Mouse (Mus musculus) urinary bladder, postnatal 10 days (tissue): Measurements from ENCODE around the gene Fbxo10.
"Not testable (repeated sequence)": the region's sequence is repeated elsewhere in the genome, so short reads cannot be mapped to it uniquely, and the experiment has no call there.

ENCODE experiments used
- DNase-seq: peaks from one replicate; pipeline ENCODE4 v3.0.0; 2022; ENCODE audit warnings: low spot score

Fbxo10 gene

DNA sequence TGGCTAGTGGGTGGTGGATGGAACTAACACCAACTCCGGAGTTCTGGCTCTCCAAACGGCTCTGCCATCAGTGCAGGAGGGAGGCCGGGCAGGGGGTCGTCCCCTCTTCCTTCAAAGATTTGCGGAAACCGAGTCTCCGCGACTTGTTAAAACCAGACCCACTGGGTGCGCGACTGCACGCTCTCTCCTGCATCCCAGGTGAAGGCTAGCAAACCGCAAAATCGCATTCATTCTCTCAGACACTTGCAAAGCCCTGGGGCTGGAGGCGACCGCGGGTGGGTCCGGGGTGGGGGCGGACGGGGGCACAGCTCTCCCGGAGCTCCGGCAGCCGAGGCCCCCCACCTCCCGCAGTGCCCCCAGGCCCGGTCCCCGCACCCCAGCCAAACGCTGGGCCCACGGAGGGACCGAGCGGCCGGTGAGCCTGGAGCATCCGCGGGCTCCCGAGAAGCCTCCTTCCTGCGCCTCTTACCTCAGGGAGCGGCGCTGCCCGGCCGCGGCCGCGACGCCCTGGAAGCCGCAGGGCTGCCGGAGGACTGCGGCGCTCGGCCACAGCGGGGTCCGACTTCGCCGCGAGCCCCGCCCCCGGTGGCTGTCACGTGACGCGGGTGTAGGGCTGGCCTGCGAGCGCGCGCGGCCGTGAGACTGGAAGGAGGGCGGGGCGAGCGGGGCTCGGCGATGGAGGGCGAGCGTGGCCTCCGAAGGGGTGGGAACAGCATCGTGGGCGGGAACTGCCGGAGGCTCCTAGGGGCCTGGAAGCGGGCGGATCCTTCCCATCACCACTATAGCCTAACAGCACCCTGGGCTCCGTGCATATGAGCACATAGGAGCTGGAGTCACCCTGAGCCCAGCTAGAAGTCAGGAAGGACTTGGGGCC lies at the start of gene Fbxo10:
Fbxo10 (minus strand) TSS at position 584 of the 874 bp plus-strand sequence.
- DNase-seq = peak; percentile 76

DNA sequence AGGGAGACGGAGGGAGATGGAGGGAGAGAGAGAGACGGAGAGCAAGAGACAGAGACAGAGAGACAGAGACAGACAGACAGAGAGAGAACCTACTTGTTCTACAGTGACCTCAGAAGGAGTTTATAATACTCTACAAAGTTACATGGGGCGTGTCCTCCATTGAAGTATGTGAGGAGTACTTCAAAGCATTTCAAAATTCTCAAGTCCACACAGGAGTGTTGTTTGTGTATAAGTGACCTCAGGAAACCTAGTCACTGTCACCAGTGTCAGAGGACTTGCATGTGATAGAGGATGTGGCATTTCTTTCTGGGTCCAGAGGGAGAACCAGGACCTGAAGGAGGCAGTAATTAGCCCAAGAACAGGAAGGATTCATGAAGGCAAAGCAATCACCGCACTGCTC lies 46.6 kb upstream of the Fbxo10 start:
- DNase-seq = no peak

DNA sequence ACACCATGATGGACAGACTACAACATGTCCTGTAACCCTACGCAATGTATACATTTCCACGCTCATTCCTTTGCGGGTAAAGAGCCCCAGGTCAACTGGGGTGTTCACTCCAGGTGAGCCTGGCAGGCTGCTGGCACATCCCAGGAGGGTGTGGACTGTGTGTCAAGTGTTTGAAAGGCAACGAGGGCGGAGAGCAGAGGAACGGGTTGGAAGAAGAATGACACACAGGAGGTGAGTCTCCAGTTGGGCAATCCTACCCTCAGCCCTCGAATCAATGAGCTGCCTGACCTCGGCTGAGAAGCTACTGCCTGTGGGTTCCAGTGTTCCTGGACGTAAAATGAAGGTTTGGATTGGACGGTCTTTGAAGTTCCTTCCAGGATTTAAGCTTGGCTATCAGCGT lies 36.9 kb upstream of the Fbxo10 start:
- no peak for DNase-seq

DNA sequence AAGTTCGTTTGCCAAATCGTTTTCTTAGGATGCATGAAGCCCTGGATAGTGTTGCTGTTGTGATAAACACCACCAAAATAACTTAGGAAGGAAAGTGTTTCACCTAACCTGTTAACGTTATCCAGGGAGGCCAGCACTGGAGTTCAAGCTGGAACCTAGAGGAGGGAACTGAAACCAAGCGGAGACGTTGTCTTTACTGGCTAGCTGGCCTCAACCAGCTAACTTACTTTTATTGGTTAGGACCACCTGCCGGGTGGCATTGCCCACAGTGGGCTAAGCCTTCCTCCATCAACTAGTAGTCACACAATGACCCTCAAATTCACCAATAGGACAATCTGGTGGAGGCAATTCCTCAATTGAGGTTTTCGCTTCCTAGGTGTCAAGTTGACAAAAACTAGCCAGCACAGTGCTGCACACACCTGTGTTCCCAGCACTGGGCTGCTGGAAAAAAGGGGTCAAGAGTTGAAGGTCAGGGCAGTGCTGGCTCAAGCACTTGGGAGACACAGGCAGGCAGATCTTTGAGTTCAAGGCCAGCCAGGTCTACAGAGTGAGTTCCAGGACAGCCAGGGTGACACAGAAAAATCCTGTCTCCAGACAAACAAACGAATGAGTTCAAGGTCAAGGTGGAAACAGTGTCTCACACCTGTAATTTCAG lies 24.2 kb upstream of the Fbxo10 start:
- DNase-seq = no peak

DNA sequence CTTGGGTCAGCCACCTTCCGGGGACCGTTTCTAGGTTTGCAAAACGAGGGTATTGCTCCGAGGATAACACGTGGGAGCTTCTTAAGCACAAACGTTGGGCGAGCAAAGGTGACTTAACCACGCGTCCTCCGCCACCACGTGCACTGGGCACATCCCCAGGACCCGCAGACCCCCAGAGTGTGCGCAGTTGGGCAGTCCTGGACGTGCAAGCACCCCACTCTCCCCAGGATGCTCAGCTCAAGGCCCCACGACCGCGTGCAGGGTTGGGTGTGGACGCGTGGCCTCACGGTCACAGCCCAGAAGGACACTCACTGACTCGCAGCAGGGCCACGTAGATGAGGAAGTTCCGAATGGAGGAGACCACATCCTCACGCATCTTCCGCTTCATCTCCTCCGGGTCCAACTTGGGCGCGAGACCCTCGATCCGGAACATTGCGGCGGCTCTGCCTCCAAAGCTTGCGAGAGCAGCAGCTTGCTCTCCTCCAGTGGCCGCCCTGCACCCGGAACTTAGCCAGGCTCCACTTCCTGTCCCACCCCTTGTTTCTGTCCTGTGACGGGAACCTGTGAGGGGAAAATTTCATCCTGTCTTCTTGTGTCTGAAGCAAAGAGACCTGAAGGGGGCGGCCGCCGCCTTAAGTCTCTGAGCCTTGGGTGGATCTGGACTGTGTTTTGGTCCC lies 23.3 kb upstream of the Fbxo10 start, which contains the start of gene Tomm5:
Tomm5 (minus strand) TSS at position 514 of the 677 bp plus-strand sequence.
- DNase-seq = peak; percentile 61

DNA sequence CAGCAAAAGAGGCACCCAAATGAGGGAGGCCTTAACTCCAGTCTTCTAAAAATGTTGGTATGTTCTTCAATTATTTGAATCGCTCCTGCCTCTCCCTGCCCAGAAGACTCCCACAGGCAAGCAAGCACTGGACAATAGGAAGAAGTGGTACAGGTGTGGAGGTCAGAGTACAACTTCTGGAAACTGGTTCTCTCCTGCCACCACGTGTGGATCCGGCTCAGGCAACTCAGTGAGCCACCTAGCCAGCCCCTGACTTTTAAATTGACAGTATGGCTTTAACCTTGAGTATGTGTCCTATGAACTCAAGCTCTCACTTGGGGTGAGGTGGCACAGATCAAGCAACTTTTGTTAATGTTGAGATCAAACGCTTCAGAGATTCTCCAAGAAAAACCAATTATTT lies 22.7 kb upstream of the Fbxo10 start:
- no peak for DNase-seq

DNA sequence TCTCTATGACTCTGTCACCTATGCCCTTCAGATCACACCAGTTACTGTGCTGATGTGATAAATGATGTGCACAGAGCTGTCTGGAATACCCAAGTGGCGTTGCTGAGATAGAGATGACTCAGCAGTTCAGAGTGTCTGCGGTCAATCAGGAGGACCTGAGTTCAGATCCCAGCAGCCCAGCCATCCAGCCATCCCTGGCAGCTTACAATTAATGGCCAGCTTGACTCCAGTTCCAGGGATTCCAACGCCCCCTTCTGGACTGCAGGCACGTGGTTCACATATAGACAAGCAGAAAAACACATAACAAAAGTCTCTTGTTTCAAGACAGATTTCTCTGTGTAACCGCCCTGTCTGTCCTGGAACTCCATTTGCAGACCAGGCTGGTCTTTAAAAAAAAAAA lies 22.0 kb upstream of the Fbxo10 start:
- DNase-seq = no peak

DNA sequence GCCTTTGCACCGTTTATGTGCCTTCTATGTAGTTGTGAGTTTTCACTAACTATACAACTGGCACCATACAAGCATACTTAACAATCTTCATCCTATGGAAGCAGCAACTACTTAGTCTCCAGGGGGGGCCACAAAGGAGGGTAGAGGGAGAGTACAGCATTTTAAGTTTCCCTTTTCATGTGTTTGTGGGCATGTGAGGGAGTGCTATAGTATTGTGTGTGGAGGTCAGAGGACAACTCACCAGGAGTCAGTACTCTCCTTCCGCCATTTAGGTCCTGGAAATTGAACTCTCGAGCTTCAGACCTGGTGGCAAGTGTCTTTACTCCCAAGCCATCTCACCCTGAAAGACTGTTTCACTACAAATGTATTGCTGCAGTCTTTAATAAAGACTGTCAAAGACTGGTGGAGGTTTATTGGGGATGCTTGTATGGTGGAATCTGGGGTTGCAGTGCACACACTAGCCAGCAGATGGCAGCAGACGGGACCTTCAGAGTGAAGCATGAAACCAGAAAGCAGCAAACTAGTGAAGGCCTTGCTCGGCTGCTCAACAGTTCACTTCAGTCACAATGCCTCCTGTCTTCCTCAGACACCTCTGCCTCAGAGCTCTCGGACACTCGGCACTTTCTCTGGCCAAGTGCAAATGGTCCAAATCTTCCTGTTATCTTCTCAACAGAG lies 12.9 kb upstream of the Fbxo10 start:
- DNase-seq = no peak

DNA sequence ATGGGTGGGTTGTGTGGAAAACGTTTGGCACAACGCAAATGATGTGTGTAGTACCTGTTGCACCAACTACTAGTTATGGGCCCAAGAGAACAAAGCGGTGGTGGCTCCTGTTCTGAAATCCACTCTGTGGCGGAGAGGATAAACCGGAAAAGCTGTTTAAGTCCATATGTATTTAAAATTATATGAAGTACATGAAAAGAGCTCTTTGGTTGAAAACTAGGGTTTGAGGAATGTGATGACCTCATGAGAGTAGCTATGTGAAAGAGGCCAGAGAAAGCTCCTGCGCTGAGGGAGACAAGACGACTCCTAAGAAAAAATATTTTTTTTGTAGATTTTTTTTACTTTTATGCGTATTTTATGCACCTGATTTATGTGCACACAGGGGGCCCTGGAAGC lies 489 bp upstream of the Fbxo10 start:
- no peak for DNase-seq

DNA sequence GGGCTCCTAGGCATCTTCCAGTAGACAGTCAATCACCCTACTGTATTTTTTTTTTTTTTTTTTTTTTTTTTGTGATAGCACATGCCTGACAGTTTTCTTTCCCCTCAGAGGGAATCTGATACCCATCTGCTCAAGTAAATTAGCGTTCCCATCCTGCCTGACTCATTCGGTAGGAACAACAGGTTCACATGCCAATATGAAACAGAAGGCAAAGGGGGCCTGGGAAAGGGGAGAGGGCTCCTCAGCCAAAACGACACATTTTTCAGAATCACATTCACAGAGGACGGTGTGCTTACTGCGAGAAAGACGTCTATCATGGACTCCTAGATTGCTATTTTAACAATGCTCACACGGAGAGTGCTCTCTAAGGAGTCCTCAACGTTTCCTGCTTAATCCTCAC lies 917 bp downstream of the Fbxo10 start:
- no peak for DNase-seq

DNA sequence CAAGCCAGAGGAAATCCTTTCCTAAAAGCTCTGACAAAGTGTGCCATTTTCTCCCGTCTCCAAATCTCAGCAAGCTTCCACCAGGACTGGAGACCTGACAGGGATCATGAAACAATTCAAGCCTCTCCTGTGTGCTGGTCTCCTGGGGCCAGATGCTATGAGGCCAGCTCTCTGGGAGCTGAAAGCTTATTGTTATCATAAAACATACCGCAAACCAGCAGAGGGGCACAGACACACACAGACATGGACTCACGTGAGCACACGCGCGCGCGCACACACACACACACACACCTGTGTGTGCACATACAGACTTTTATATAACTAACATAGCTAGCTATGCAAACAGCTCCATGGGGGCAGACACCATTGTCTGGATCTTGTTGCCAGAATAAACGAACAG lies 1.5 kb downstream of the Fbxo10 start:
- no peak for DNase-seq

DNA sequence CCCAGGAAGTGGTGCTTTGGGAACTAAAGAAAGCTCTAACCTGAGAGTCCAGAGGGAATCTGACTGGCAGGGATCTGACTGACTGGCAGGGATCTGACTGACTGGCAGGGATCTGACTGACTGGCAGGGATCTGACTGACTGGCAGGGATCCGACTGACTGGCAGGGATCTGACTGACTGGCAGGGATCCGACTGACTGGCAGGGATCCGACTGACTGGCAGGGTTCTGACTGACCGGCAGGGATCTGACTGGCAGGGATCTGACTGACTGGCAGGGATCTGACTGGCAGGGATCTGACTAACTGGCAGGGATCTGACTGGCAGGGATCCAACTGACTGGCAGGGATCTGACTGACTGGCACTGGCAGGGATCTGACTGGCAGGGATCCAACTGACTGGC lies 3.4 kb downstream of the Fbxo10 start:
- not testable (repeated sequence) for DNase-seq

DNA sequence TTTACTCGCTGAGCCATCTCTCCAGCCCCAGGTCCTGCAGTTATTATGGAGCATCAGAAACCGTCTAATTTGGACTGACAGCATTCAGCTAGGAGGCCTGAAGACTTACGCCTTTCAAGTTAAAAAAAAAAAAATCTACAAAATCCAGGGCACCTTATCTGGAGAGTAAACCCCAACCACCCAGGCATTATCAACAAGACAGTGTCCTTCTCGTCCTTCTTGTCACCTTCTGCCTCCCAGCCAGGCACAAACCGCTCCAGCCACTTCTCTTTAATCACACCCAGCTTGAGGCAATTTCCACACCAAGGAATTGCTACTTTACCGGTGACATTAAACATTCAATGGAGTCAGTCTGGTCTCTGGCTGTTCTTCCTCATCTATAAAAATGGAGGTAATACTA lies 10.9 kb downstream of the Fbxo10 start:
- no peak for DNase-seq

DNA sequence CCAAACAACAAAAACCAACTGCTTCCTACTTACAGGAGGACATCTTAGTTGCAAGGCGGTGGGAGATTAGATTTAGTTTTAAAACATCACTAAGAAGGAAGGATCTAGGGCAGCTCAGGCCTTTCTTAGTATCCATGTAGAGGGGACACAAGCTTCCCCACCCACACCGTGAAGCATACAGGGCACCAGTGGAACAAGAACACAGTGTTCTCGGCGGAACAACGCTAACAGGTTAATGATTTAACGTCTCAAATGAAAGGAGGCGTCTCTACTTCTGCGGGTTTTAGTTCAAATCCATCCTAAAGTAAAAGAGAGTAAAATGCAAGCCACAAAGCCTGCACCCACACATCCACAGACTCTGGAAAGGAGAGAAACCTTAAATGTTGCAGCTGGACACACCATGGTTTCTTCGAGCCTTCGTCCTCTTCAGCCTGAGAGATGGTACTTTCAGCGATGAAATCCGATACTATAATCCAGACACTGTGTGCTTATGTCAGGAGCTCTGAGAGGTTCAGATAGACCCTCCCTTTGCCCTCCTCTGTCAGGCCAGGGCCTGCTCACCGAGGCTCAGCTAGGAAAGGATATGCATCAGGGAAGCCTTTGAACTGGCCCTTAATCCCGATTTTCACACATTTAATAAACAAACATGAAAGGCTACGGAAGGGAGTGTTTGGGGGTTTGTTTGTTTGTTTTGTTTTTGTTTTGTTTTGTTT lies 12.0 kb downstream of the Fbxo10 start:
- DNase-seq = no peak

DNA sequence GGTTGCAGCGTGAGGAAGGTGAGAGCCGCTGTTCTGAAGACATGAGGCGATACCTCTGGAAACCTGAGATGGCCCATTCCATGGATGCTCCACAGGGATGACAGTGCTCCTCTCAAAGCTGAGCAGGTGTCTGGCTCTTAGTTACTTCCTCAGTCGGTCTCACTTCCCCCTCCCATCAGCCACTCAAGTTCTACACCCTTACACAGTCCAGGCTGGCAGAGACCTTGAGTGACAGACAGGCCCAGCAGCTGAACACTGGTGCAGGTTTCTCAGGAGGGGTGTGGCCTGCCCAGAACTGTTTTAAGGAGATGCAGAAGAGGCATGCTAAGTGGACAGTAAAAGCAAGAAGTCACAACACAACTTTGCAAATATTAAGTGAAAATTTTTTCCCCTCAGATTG lies 16.7 kb downstream of the Fbxo10 start:
- DNase-seq = no peak

DNA sequence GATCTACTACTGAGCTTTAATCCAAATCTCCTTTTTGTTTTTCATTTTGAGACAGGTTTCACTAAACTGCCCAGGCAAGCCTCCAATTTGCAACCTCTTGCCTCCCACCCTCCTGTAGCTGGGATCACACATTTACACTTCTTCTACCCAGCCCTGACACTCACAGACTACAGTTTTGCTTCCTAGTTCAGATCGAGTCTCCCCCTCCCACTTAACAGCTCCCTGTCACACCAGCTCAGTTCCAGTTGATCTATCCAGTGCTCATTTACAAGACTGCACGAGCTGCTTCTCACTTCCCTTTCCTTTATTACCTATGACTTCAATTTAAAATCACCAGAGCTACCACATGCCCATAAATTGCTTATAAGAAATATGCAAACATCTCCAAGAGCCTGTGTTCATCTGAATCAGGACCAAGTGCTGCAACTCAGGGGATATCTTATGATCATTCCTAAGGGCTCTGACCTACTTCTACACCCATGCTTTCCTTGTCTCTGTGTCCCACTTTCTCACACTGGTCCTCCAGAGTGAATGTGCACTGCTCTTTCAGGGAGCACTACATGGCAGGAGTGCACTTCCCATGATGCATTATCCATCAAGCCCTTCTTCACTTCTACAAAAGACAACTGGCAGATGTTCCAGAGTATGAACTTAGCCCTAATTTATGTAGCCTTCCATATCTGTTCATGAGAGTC lies 18.2 kb downstream of the Fbxo10 start:
- no peak for DNase-seq

DNA sequence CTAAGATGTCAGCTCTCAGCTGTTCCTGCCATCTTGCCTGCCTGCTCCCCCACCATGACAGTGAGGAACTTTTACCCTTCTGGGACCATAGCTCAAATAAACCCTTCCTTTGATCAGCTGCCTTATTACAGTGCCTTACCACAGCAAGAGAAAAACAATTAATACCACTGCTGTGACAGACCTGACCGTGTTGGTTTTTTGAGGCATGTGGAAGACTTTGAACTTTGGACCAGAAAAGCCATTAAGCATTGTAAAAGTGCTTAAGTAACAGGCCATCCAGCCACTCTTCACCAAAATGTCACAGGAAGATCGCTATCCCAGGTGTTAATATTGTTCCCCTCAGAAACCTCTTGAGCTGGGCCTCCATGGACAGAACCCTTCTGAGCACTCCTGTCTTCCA lies 19.8 kb downstream of the Fbxo10 start:
- no peak for DNase-seq

DNA sequence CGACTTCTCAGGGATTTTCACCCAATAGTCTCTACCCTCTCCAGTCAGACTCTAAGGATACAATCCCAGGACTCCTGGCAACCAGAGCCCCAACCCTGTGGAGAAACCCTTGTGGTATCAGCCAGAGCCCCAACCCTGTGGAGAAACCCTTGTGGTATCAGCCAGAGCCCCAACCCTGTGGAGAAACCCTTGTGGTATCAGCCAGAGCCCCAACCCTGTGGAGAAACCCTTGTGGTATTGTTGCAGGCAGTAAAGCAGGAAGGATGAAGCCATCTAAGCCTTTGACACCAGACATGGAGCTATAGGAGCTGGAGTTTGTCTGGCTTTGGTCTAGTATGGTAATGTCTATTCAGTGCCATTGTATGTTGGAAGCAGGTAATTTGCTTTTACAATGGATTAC lies 20.6 kb downstream of the Fbxo10 start:
- DNase-seq = not testable (repeated sequence)

DNA sequence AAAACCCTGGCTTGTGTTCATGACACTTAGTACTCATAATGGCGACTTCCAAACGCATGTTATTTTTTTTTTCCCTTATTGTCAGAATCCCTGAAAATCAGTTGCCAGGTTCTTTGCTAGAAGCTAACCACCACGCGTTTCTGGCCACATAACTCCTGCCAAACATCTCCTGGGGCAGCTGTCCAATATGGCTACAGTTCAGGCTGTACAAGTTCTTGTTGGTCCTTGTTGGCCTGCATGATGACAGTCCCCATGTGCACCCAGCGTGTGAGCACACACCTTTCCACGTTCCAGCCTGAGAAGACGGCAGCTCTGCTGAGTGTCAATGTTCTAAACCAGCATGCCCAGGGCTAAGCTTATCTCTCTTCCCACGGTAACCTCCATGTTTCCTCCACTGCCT lies 29.0 kb downstream of the Fbxo10 start:
- no peak for DNase-seq

DNA sequence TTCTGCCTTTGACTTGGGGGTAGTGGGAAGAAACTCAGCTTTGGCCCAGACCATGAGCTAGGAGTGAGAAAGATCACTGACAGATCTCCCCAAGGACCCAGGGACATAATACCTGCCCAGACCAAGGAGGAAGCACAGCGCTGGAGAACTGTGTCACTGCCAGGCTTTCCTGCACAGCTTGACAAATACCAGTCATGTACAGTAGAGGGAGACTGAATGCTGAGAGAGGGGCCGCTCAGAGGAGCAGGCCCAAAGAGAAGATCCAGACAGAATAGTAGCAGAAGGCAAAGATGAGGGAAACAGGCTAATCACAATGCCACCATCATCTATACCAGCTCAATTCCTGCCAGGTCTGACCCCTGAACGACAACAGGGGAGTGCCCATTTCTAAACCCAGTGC lies 29.5 kb downstream of the Fbxo10 start:
- no peak for DNase-seq

DNA sequence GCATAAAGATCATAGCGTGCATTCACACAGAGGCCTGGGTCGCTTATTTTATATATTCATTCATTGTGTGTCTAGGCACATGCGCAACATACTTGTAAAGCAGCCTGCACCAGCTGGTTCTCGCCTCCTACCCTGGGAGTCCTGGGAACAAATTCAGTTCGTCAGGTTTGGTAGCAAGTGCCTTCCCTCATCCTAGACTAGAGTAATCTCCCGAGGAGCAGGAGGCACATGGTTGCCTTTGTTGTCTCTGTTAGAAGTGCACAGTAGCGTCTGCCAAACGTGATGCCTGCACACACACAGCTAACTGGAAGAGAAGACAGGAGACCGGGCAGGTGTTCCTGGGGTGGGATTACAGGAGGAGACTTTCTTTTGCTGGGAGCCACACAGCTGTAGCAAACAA lies 36.4 kb downstream of the Fbxo10 start:
- no peak for DNase-seq
